Mouse (Mus musculus): ENCODE results near the gene Rexo5. TPM values are rescaled to one million over a fixed set of nuclear protein-coding genes. Genes with fewer than 3 reads are reported as not detected.

The Rexo5 gene
- 52.7 TPM for polyA plus RNA-seq (2017; shearing (Covaris generic))

GRCm38 (mm10) chr7:119793586-119794250 is at the start of gene Rexo5, which contains the start of gene Eri2:
Rexo5 (plus strand) TSS chr7:119794006.
Eri2 (minus strand) TSS chr7:119794058.

GRCm38 (mm10) chr7:119760527-119760951 is 33.3 kb upstream of the Rexo5 start, which contains the start of gene Acsm3:
Acsm3 (plus strand) TSS chr7:119760923.

GRCm38 (mm10) chr7:119895639-119896512 is 102.1 kb downstream of the Rexo5 start, which contains the start of the genes Lyrm1 and Dcun1d3:
Lyrm1 (plus strand) TSS chr7:119895861.
Dcun1d3 (minus strand) TSS chr7:119896298.

Other genes with a start within 250 kb of the Rexo5 start
- gene Acsm2, start 239.7 kb upstream of the Rexo5 start, polyA plus RNA-seq (2017; shearing (Covaris generic)), result not detected
- not detected for gene Acsm1, start 187.0 kb upstream of the Rexo5 start, polyA plus RNA-seq (2017; shearing (Covaris generic))
- gene Acsm4, start 104.0 kb upstream of the Rexo5 start, polyA plus RNA-seq (2017; shearing (Covaris generic)), result not detected
- 99.0 TPM for gene Thumpd1, start 73.2 kb upstream of the Rexo5 start, polyA plus RNA-seq (2017; shearing (Covaris generic))
- 0.18 TPM for gene Acsm3, start 33.1 kb upstream of the Rexo5 start, polyA plus RNA-seq (2017; shearing (Covaris generic))
- gene Eri2, start 52 bp downstream of the Rexo5 start, polyA plus RNA-seq (2017; shearing (Covaris generic)), result 14.4 TPM
- gene Lyrm1, start 101.9 kb downstream of the Rexo5 start, polyA plus RNA-seq (2017; shearing (Covaris generic)), result 18.6 TPM
- gene Dcun1d3, start 102.3 kb downstream of the Rexo5 start, polyA plus RNA-seq (2017; shearing (Covaris generic)), result 19.8 TPM

All from inflammation-experienced regulatory T-cells, adult 16 weeks (primary cell).